Mouse (Mus musculus): Measurements from ENCODE around the gene Naxe.

DNA sequence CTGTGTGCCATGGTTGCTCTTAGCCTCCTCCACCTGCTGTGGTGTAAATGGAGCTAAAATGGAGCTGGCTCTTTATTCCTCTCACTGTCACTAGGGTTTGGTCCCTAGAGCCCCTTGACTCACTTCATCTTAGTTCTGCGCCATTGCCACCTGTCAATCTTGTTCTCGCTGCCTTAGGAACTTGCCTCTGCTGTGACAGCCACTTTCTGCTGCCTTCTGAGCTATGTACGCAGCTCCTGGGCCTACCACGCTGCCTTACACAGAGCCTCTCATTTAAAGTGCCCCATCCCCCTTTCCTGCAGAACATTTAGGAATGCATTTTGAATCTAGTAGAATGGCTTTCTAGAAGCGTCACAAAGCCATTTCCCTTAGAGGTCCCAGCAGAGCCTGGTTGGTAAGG, 35.8 kb upstream of the Naxe start:
- TF ChIP-seq CTCF (IDR thresholded peaks at IDR 0.05; ENCODE audit: insufficient read depth, low read length) (no peak), POLR2A (IDR thresholded peaks at IDR 0.05; ENCODE audit: borderline replicate concordance, extremely low read depth, low read depth, low read length) (no peak)

Measured in lung, adult 2 months (tissue).